Mouse (Mus musculus): ENCODE data around the gene Plekhm2. TPM values are rescaled to one million over a fixed set of nuclear protein-coding genes. Genes with fewer than 3 reads are reported as not detected.

Gene Plekhm2
- total and polyA plus RNA-seq, 2 experiments, result 2.7 to 13.5 TPM

GRCm38 (mm10) chr4:141682706-141683230, 18.1 kb upstream of the Plekhm2 start:
- whole genome bisulfite sequencing, result 76% methylated on average over 12 of the region's 12 CpGs
- Histone ChIP-seq H3K27ac (replicated peaks; ENCODE audit: insufficient read depth, low read depth, low read length) (no peak overlapping the region), H3K4me1 (ENCODE audit: control insufficient read depth, insufficient read depth, low read length) (peaks cover 6% of the 10 kb centered on the region), H3K4me3 (ENCODE audit: insufficient read depth, low read depth, low read length) (no peak overlapping the region), H3K27me3 (ENCODE audit: control insufficient read depth, insufficient read depth, low read length) (no peaks in the 10 kb centered on the region), H3K9ac (ENCODE audit: low read depth, low read length) (no peak overlapping the region), H3K36me3 (ENCODE audit: control insufficient read depth, insufficient read depth, low read length) (peaks cover 50% of the 10 kb centered on the region), H3K79me2 (ENCODE audit: control insufficient read depth, insufficient read depth, low read length) (no peaks in the 10 kb centered on the region)
- no peak for DNase-seq (ENCODE audit: extremely low read depth, low read depth, low spot score)
- TF ChIP-seq CTCF (IDR thresholded peaks at IDR 0.05; ENCODE audit: low read depth, low read length) (no peak), POLR2A (IDR thresholded peaks at IDR 0.05; ENCODE audit: extremely low read depth, insufficient read depth, low read length) (no peak)

- 54% methylated on average over 7 of the region's 7 CpGs for WGBS
- peak; percentile 15 for DNase-seq (ENCODE audit: extremely low read depth, low read depth, low spot score)
- Histone ChIP-seq H3K27ac (replicated peaks; ENCODE audit: insufficient read depth, low read depth, low read length) (no peak overlapping the region), H3K4me1 (ENCODE audit: control insufficient read depth, insufficient read depth, low read length) (peaks cover 6% of the 10 kb centered on the region), H3K27me3 (ENCODE audit: control insufficient read depth, insufficient read depth, low read length) (no peaks in the 10 kb centered on the region), H3K4me3 (ENCODE audit: insufficient read depth, low read depth, low read length) (no peak overlapping the region), H3K36me3 (ENCODE audit: control insufficient read depth, insufficient read depth, low read length) (peaks cover 44% of the 10 kb centered on the region), H3K9ac (ENCODE audit: low read depth, low read length) (no peak overlapping the region), H3K79me2 (ENCODE audit: control insufficient read depth, insufficient read depth, low read length) (no peaks in the 10 kb centered on the region)
- TF ChIP-seq POLR2A (IDR thresholded peaks at IDR 0.05; ENCODE audit: extremely low read depth, insufficient read depth, low read length) (no peak), CTCF (IDR thresholded peaks at IDR 0.05; ENCODE audit: low read depth, low read length) (no peak)
Measured at GRCm38 (mm10) chr4:141681767-141682166, 17.1 kb upstream of the Plekhm2 start.

GRCm38 (mm10) chr4:141680892-141681291, 16.2 kb upstream of the Plekhm2 start:
- WGBS, result 79% methylated on average over 12 of the region's 12 CpGs
- no peaks in the 10 kb centered on the region for H3K79me2 ChIP-seq (ENCODE audit: control insufficient read depth, insufficient read depth, low read length)

GRCm38 (mm10) chr4:141679016-141679415, 14.3 kb upstream of the Plekhm2 start:
- peak; percentile 66 for DNase-seq (ENCODE audit: extremely low read depth, low read depth, low spot score)
- TF ChIP-seq CTCF (IDR thresholded peaks at IDR 0.05; ENCODE audit: low read depth, low read length) (no peak), POLR2A (IDR thresholded peaks at IDR 0.05; ENCODE audit: extremely low read depth, insufficient read depth, low read length) (no peak)
- Histone ChIP-seq H3K27me3 (ENCODE audit: control insufficient read depth, insufficient read depth, low read length) (no peaks in the 10 kb centered on the region), H3K36me3 (ENCODE audit: control insufficient read depth, insufficient read depth, low read length) (peaks cover 17% of the 10 kb centered on the region; the same call in 1 of the 2 replicates), H3K27ac (replicated peaks; ENCODE audit: insufficient read depth, low read depth, low read length) (no peak overlapping the region), H3K4me3 (ENCODE audit: insufficient read depth, low read depth, low read length) (no peak overlapping the region), H3K9ac (ENCODE audit: low read depth, low read length) (no peak overlapping the region), H3K4me1 (ENCODE audit: control insufficient read depth, insufficient read depth, low read length) (peaks cover 6% of the 10 kb centered on the region), H3K79me2 (ENCODE audit: control insufficient read depth, insufficient read depth, low read length) (no peaks in the 10 kb centered on the region)
- 29% methylated on average over 2 of the region's 2 CpGs for WGBS

More at GRCm38 (mm10) chr4:141680892-141681291, 16.2 kb upstream of the Plekhm2 start:
- Histone ChIP-seq H3K27ac (replicated peaks; ENCODE audit: insufficient read depth, low read depth, low read length) (no peak overlapping the region), H3K27me3 (ENCODE audit: control insufficient read depth, insufficient read depth, low read length) (no peaks in the 10 kb centered on the region), H3K9ac (ENCODE audit: low read depth, low read length) (no peak overlapping the region), H3K4me1 (ENCODE audit: control insufficient read depth, insufficient read depth, low read length) (peaks cover 6% of the 10 kb centered on the region), H3K4me3 (ENCODE audit: insufficient read depth, low read depth, low read length) (no peak overlapping the region), H3K36me3 (ENCODE audit: control insufficient read depth, insufficient read depth, low read length) (peaks cover 35% of the 10 kb centered on the region)
- no peak for TF ChIP-seq POLR2A (IDR thresholded peaks at IDR 0.05; ENCODE audit: extremely low read depth, insufficient read depth, low read length)
- no peak for TF ChIP-seq CTCF (IDR thresholded peaks at IDR 0.05; ENCODE audit: low read depth, low read length)
- DNase-seq (ENCODE audit: extremely low read depth, low read depth, low spot score), result no peak

GRCm38 (mm10) chr4:141676462-141676979, 11.8 kb upstream of the Plekhm2 start:
- 61% methylated on average over 5 of the region's 5 CpGs for WGBS
- no peaks in the 10 kb centered on the region for H3K79me2 ChIP-seq (ENCODE audit: control insufficient read depth, insufficient read depth, low read length)
- H3K4me1 ChIP-seq (ENCODE audit: control insufficient read depth, insufficient read depth, low read length), result peaks cover 3% of the 10 kb centered on the region
- peak; percentile 36 for DNase-seq (ENCODE audit: extremely low read depth, low read depth, low spot score)
- H3K4me3 ChIP-seq (ENCODE audit: insufficient read depth, low read depth, low read length), result no peak overlapping the region
- no peak overlapping the region for H3K9ac ChIP-seq (ENCODE audit: low read depth, low read length)
- TF ChIP-seq CTCF (IDR thresholded peaks at IDR 0.05; ENCODE audit: low read depth, low read length) (no peak), POLR2A (IDR thresholded peaks at IDR 0.05; ENCODE audit: extremely low read depth, insufficient read depth, low read length) (no peak)
- no peaks in the 10 kb centered on the region for H3K27me3 ChIP-seq (ENCODE audit: control insufficient read depth, insufficient read depth, low read length)
- H3K36me3 ChIP-seq (ENCODE audit: control insufficient read depth, insufficient read depth, low read length), result 0 out of 2 replicates have a peak, but pooled peaks cover 2% of the 10 kb centered on the region
- no peak overlapping the region for H3K27ac ChIP-seq (replicated peaks; ENCODE audit: insufficient read depth, low read depth, low read length)

GRCm38 (mm10) chr4:141672325-141672724, 7.6 kb upstream of the Plekhm2 start:
- H3K79me2 ChIP-seq (ENCODE audit: control insufficient read depth, insufficient read depth, low read length), result no peaks in the 10 kb centered on the region
- no peak overlapping the region for H3K27ac ChIP-seq (replicated peaks; ENCODE audit: insufficient read depth, low read depth, low read length)
- WGBS, result 79% methylated on average over 13 of the region's 13 CpGs
- no peaks in the 10 kb centered on the region for H3K36me3 ChIP-seq (ENCODE audit: control insufficient read depth, insufficient read depth, low read length)
- H3K4me3 ChIP-seq (ENCODE audit: insufficient read depth, low read depth, low read length), result no peak overlapping the region
- no peaks in the 10 kb centered on the region for H3K27me3 ChIP-seq (ENCODE audit: control insufficient read depth, insufficient read depth, low read length)
- no peak for DNase-seq (ENCODE audit: extremely low read depth, low read depth, low spot score)
- TF ChIP-seq POLR2A (IDR thresholded peaks at IDR 0.05; ENCODE audit: extremely low read depth, insufficient read depth, low read length) (no peak), CTCF (IDR thresholded peaks at IDR 0.05; ENCODE audit: low read depth, low read length) (no peak)
- no peak overlapping the region for H3K9ac ChIP-seq (ENCODE audit: low read depth, low read length)
- no peaks in the 10 kb centered on the region for H3K4me1 ChIP-seq (ENCODE audit: control insufficient read depth, insufficient read depth, low read length)

Data from liver, adult 2 months (tissue).